Mouse (Mus musculus): ENCODE results near the gene Gm3415.

DNA sequence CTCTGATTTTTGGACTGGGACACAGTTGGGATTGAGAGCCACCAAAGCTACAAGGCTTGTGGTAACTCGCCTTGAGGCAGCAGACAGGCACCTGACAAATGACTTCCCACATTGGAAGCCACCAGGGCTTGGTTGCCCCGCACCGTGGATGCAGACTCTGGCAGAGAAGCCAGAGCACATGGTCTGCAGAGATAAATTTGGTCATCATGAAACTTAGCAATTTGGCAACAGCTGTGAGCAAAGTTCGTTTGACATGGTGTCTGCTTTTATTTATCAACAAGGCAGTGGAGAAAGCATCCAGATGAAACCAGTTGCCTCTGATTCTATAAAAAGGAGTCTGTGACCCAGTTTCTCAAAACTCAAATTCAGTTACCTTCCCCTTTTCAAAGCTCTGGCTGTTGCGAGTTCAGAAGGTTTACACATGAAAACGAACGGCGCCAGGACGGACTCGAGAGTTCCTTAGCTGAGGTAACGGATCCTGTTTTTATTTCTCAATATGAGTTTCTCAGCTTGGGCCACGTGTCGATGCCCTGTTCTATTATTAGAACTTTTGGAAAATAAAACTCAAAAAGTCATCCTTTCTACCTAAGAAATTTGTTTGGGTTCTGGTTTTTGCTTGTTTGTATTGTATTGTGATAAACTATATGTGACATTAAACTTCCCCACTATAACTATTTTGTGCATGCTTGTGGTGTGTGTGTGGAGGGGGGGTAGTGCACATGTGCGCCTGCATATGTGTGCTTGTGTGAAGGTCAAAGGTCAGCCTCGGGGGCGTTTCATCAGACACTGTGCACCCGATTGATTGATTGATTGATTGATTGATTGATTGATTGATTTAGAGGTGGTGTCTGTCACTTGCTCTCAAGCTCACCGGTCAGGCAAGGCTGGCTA is 40.9 kb downstream of the Gm3415 start:
- TF ChIP-seq CTCF (conservative IDR thresholded peaks at IDR 0.05; ENCODE audit: insufficient read depth, insufficient read length, low read depth, low read length) (no peak), POLR2A (IDR thresholded peaks at IDR 0.05; ENCODE audit: low read depth, low read length) (no peak)
